Mouse (Mus musculus) spleen, adult 2 months (tissue): ENCODE measurements around the gene Slc4a3. TPM values are rescaled to one million over a fixed set of nuclear protein-coding genes. Genes with fewer than 3 reads are reported as not detected.

Experiments
- DNase-seq, 2 experiments: peaks; one replicate each; pipeline versions ENCODE4 v3.0.0 to v3.0.0-alpha.2; 2012 to 2021; ENCODE audit warnings: low spot score in 2 of 2, low read depth in 1 of 2
- H3K27ac ChIP-seq: fragments of 200-500 bp; 2 replicates; pipeline ENCODE4 v1.5.1; 2012; ENCODE audit warnings: low read length, inconsistent platforms; ENCODE audit not compliant: insufficient read depth
- H3K27me3 ChIP-seq: fragments of 200-500 bp; 2 replicates; pipeline ENCODE4 v1.6.1; 2012; ENCODE audit warnings: mild to moderate bottlenecking, moderate library complexity, low read length, inconsistent platforms; ENCODE audit not compliant: control insufficient read depth, insufficient read depth
- H3K36me3 ChIP-seq: fragments of 200-500 bp; 2 replicates; pipeline ENCODE4 v1.6.1; 2012; ENCODE audit warnings: mild to moderate bottlenecking, low read length, inconsistent platforms; ENCODE audit not compliant: control insufficient read depth, insufficient read depth
- H3K4me1 ChIP-seq: fragments of 200-500 bp; 2 replicates; pipeline ENCODE4 v1.6.1; 2011; ENCODE audit warnings: inconsistent platforms; ENCODE audit not compliant: control insufficient read depth, insufficient read depth, insufficient read length
- H3K4me3 ChIP-seq: fragments of 200-500 bp; 2 replicates; pipeline ENCODE4 v1.5.1; 2011; ENCODE audit warnings: mild to moderate bottlenecking, inconsistent platforms; ENCODE audit not compliant: insufficient read depth, insufficient read length; ENCODE audit errors: extremely low read depth
- CTCF ChIP-seq: fragments of 200-500 bp; IDR thresholded peaks from 2 replicates; pipeline ENCODE4 v1.5.1; 2011; ENCODE audit warnings: mild to moderate bottlenecking, inconsistent platforms; ENCODE audit not compliant: insufficient read depth, insufficient read length, insufficient replicate concordance; ENCODE audit errors: extremely low read depth
- POLR2A ChIP-seq: fragments of 200-500 bp; IDR thresholded peaks from 2 replicates; pipeline ENCODE4 v1.6.1; 2011; ENCODE audit warnings: low read depth, low read length, inconsistent platforms
- WGBS: fragments of 180-500 bp; shearing (Covaris S2); methylation state at CpG from one replicate; pipeline ENCODE4 v1.1.7; 2018; 5-methylcytosine and 5-hydroxymethylcytosine counted together
- polyA plus RNA-seq: library from polyadenylated mRNA; depleted of rRNA; stranded (reverse); fragments of >200 nt; gene quantifications from 2 replicates; pipeline ENCODE4 v1.2.3, GENCODE M21; 2012

Slc4a3 gene
- polyA plus RNA-seq, 1 experiment = 4.5 TPM

- H3K27me3 ChIP-seq = no peaks in the 10 kb centered on the region
- H3K27ac ChIP-seq = no peak overlapping the region
- WGBS = 15% methylated on average over 17 of the region's 17 CpGs
- peaks cover 5% of the 10 kb centered on the region; the same call in 1 of the 2 replicates for H3K4me1 ChIP-seq
- H3K36me3 ChIP-seq = no peaks in the 10 kb centered on the region
- no peak overlapping the region for H3K4me3 ChIP-seq
- TF ChIP-seq CTCF = peak; percentile 98
- TF ChIP-seq POLR2A = no peak
- DNase-seq = peak; percentile 76 to 77
These were observed 13.3 kb downstream of the Slc4a3 start for GRCm38 (mm10) chr1:75559212-75559925.

GRCm38 (mm10) chr1:75560206-75560913, 14.3 kb downstream of the Slc4a3 start:
- TF ChIP-seq CTCF = no peak
- H3K27ac ChIP-seq = no peak overlapping the region
- no peak overlapping the region for H3K4me3 ChIP-seq
- peaks cover 10% of the 10 kb centered on the region; the same call in 1 of the 2 replicates for H3K4me1 ChIP-seq
- DNase-seq = no peak
- WGBS = 84% methylated on average over 12 of the region's 12 CpGs
- no peaks in the 10 kb centered on the region for H3K27me3 ChIP-seq
- H3K36me3 ChIP-seq = no peaks in the 10 kb centered on the region

GRCm38 (mm10) chr1:75561221-75561897, 15.3 kb downstream of the Slc4a3 start:
- no peak for DNase-seq
- 66% methylated on average over 4 of the region's 4 CpGs for WGBS
- Histone ChIP-seq H3K27ac (no peak overlapping the region), H3K27me3 (no peaks in the 10 kb centered on the region), H3K4me1 (peaks cover 10% of the 10 kb centered on the region; the same call in 1 of the 2 replicates), H3K4me3 (no peak overlapping the region), H3K36me3 (no peaks in the 10 kb centered on the region)
- TF ChIP-seq POLR2A (no peak), CTCF (no peak)

- H3K4me1 ChIP-seq = peaks cover 10% of the 10 kb centered on the region; the same call in 1 of the 2 replicates
These were observed 15.8 kb downstream of the Slc4a3 start for GRCm38 (mm10) chr1:75561898-75562238.

GRCm38 (mm10) chr1:75564102-75564501, 18.0 kb downstream of the Slc4a3 start:
- WGBS = 90% methylated on average over 2 of the region's 2 CpGs
- no peaks in the 10 kb centered on the region for H3K36me3 ChIP-seq
- no peak for DNase-seq
- no peak overlapping the region for H3K27ac ChIP-seq
- no peaks in the 10 kb centered on the region for H3K27me3 ChIP-seq
- peaks cover 13% of the 10 kb centered on the region; the same call in 1 of the 2 replicates for H3K4me1 ChIP-seq
- H3K4me3 ChIP-seq = no peak overlapping the region
- TF ChIP-seq CTCF (no peak), POLR2A (no peak)

More at GRCm38 (mm10) chr1:75561898-75562238, 15.8 kb downstream of the Slc4a3 start:
- DNase-seq = no peak
- WGBS = 79% methylated on average over 1 of the region's 1 CpGs
- Histone ChIP-seq H3K27ac (no peak overlapping the region), H3K27me3 (no peaks in the 10 kb centered on the region), H3K36me3 (no peaks in the 10 kb centered on the region), H3K4me3 (no peak overlapping the region)
- TF ChIP-seq CTCF (no peak), POLR2A (no peak)

- H3K27me3 ChIP-seq = no peaks in the 10 kb centered on the region
- H3K4me3 ChIP-seq = no peak overlapping the region
- no peak for DNase-seq
- peaks cover 9% of the 10 kb centered on the region; the same call in 1 of the 2 replicates for H3K4me1 ChIP-seq
- peak overlapping the region; percentile 17 for H3K27ac ChIP-seq
- no peak for TF ChIP-seq POLR2A
- TF ChIP-seq CTCF = no peak
- 39% methylated on average over 5 of the region's 5 CpGs for WGBS
- H3K36me3 ChIP-seq = no peaks in the 10 kb centered on the region
These were observed 18.9 kb downstream of the Slc4a3 start for GRCm38 (mm10) chr1:75564916-75565315.
